Mouse (Mus musculus): Measurements from ENCODE around the gene Bmp2. TPM values are rescaled to one million over a fixed set of nuclear protein-coding genes. Genes with fewer than 3 reads are reported as not detected.

Bmp2 gene
- polyA plus RNA-seq, 2 experiments: 11.0 to 14.9 TPM

DNA sequence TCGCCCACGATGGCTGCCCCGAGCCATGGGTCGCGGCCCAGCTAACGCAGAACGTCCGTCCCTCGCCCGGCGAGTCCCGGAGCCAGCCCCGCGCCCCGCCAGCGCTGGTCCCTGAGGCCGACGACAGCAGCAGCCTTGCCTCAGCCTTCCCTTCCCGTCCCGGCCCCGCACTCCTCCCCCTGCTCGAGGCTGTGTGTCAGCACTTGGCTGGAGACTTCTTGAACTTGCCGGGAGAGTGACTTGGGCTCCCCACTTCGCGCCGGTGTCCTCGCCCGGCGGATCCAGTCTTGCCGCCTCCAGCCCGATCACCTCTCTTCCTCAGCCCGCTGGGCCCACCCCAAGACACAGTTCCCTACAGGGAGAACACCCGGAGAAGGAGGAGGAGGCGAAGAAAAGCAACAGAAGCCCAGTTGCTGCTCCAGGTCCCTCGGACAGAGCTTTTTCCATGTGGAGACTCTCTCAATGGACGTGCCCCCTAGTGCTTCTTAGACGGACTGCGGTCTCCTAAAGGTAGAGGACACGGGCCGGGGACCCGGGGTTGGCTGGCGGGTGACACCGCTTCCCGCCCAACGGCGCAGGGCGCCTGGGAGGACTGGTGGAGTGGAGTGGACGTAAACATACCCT lies 995 bp downstream of the Bmp2 start:
- Histone ChIP-seq H3K4me3 (replicated peaks; ENCODE audit: low read length) (peak overlapping the region; percentile 68), H3K27me3 (ENCODE audit: control insufficient read depth, insufficient read depth, low read length) (no peaks in the 10 kb centered on the region), H3K36me3 (ENCODE audit: control insufficient read depth, insufficient read depth, low read length) (no peaks in the 10 kb centered on the region), H3K9ac (ENCODE audit: low read depth, low read length, severe bottlenecking) (peak overlapping the region; percentile 72), H3K4me2 (replicated peaks; ENCODE audit: low read depth, low read length, severe bottlenecking) (peak overlapping the region; percentile 90), H3K27ac (replicated peaks; ENCODE audit: low read depth, low read length) (peak overlapping the region; percentile 72), H3K4me1 (ENCODE audit: control insufficient read depth, insufficient read depth, low read length) (peaks cover 22% of the 10 kb centered on the region), H3K9me3 (ENCODE audit: control insufficient read depth, low read length) (no peaks in the 10 kb centered on the region)
- no peak for DNase-seq (ENCODE audit: low spot score)
- WGBS: under 1% methylated on average over 38 of the region's 48 CpGs
- no peak for TF ChIP-seq POLR2A (IDR thresholded peaks at IDR 0.05; ENCODE audit: borderline replicate concordance, extremely low read depth, insufficient read depth, insufficient read length)
- ATAC-seq (ENCODE audit: low FRiP score, low read depth): no peak

DNA sequence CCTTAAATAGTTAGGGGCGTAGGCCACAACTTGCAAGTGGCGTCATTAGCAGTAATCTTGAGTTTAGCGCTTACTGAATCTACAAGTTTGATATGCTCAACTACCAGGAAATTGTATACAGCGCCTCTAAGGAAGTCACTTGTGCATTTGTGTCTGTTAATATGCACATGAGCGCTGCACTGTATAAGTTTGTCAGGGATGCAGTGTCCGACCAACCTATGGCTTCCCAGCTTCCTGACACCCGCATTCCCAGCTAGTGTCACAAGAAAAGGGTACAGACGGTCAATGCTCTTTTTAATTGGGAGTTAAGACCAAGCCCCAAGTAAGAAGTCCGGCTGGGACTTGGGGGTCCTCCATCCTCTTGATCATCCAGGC lies 1.9 kb downstream of the Bmp2 start:
- H3K27me3 ChIP-seq (ENCODE audit: control insufficient read depth, insufficient read depth, low read length): no peaks in the 10 kb centered on the region
- peak overlapping the region; percentile 68 for H3K4me3 ChIP-seq (replicated peaks; ENCODE audit: low read length)
- DNase-seq (ENCODE audit: low spot score): no peak
- H3K36me3 ChIP-seq (ENCODE audit: control insufficient read depth, insufficient read depth, low read length): peaks cover 6% of the 10 kb centered on the region
- no peak overlapping the region for H3K27ac ChIP-seq (replicated peaks; ENCODE audit: low read depth, low read length)
- H3K9me3 ChIP-seq (ENCODE audit: control insufficient read depth, low read length): no peaks in the 10 kb centered on the region
- 24% methylated on average over 9 of the region's 9 CpGs for WGBS
- peak overlapping the region; percentile 90 for H3K4me2 ChIP-seq (replicated peaks; ENCODE audit: low read depth, low read length, severe bottlenecking)
- H3K9ac ChIP-seq (ENCODE audit: low read depth, low read length, severe bottlenecking): peak overlapping the region; percentile 72
- no peak for ATAC-seq (ENCODE audit: low FRiP score, low read depth)
- peaks cover 22% of the 10 kb centered on the region for H3K4me1 ChIP-seq (ENCODE audit: control insufficient read depth, insufficient read depth, low read length)
- no peak for TF ChIP-seq POLR2A (IDR thresholded peaks at IDR 0.05; ENCODE audit: borderline replicate concordance, extremely low read depth, insufficient read depth, insufficient read length)

DNA sequence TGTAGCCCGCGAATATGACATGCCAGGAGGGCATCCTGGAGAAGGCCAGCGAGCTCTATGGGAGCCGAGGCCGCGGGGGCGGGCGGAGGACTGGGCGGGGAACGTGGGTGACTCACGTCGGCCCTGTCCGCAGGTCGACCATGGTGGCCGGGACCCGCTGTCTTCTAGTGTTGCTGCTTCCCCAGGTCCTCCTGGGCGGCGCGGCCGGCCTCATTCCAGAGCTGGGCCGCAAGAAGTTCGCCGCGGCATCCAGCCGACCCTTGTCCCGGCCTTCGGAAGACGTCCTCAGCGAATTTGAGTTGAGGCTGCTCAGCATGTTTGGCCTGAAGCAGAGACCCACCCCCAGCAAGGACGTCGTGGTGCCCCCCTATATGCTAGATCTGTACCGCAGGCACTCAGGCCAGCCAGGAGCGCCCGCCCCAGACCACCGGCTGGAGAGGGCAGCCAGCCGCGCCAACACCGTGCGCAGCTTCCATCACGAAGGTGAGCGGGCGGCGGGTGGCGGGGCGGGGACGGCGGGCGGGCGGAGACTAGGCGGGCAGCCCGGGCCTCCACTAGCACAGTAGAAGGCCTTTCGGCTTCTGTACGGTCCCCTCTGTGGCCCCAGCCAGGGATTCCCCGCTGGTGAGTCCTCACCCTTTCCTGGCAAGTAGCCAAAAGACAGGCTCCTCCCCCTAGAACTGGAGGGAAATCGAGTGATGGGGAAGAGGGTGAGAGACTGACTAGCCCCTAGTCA lies 2.5 kb downstream of the Bmp2 start:
- 1% methylated on average over 38 of the region's 55 CpGs for WGBS
- peak overlapping the region; percentile 72 for H3K9ac ChIP-seq (ENCODE audit: low read depth, low read length, severe bottlenecking)
- H3K4me1 ChIP-seq (ENCODE audit: control insufficient read depth, insufficient read depth, low read length): peaks cover 22% of the 10 kb centered on the region
- H3K4me3 ChIP-seq (replicated peaks; ENCODE audit: low read length): peak overlapping the region; percentile 68
- peak; percentile 46 for ATAC-seq (ENCODE audit: low FRiP score, low read depth)
- H3K9me3 ChIP-seq (ENCODE audit: control insufficient read depth, low read length): no peaks in the 10 kb centered on the region
- DNase-seq (ENCODE audit: low spot score): peak; percentile 59
- H3K36me3 ChIP-seq (ENCODE audit: control insufficient read depth, insufficient read depth, low read length): peaks cover 10% of the 10 kb centered on the region
- H3K27me3 ChIP-seq (ENCODE audit: control insufficient read depth, insufficient read depth, low read length): no peaks in the 10 kb centered on the region
- H3K4me2 ChIP-seq (replicated peaks; ENCODE audit: low read depth, low read length, severe bottlenecking): peak overlapping the region; percentile 90
- TF ChIP-seq POLR2A (IDR thresholded peaks at IDR 0.05; ENCODE audit: borderline replicate concordance, extremely low read depth, insufficient read depth, insufficient read length): no peak
- H3K27ac ChIP-seq (replicated peaks; ENCODE audit: low read depth, low read length): no peak overlapping the region; the same call in 1 of the 2 replicates

DNA sequence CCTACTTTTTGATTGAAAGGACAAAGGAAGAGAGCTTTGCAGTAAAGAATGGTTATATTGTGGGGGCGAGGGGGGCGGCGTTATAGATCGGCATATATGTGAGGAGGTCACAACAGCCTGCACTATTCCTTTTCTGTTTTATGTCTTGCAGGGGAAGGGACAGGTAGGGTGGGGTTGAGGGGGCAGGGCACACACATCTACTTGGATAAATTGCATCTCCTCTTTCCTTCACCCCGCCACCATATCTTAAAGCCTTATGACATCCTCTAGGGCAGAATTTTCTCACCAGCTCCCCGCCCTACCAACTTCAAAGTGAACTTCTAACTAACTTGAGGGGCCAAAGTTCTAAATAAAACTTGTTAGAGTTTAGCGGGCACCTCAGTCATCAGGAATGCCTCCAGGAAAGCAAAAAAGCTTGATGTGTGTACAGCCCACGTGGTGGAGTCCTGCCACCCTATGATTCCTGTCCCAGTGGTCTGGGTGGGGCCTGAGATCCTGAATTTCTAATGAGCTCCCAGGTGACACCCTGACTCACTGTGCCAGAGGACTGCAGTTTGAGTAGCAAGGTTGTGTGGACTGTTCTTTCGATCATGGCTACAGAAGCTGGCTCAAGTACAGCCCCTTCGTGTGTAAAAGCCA lies 12.4 kb downstream of the Bmp2 start:
- Histone ChIP-seq H3K9ac (ENCODE audit: low read depth, low read length, severe bottlenecking) (no peak overlapping the region), H3K27ac (replicated peaks; ENCODE audit: low read depth, low read length) (no peak overlapping the region), H3K9me3 (ENCODE audit: control insufficient read depth, low read length) (no peaks in the 10 kb centered on the region), H3K4me1 (ENCODE audit: control insufficient read depth, insufficient read depth, low read length) (peaks cover 35% of the 10 kb centered on the region), H3K36me3 (ENCODE audit: control insufficient read depth, insufficient read depth, low read length) (peaks cover 24% of the 10 kb centered on the region), H3K4me2 (replicated peaks; ENCODE audit: low read depth, low read length, severe bottlenecking) (no peak overlapping the region), H3K27me3 (ENCODE audit: control insufficient read depth, insufficient read depth, low read length) (no peaks in the 10 kb centered on the region), H3K4me3 (replicated peaks; ENCODE audit: low read length) (no peak overlapping the region)
- no peak for TF ChIP-seq POLR2A (IDR thresholded peaks at IDR 0.05; ENCODE audit: borderline replicate concordance, extremely low read depth, insufficient read depth, insufficient read length)
- 54% methylated on average over 10 of the region's 10 CpGs for WGBS
- ATAC-seq (ENCODE audit: low FRiP score, low read depth) (no peak), DNase-seq (ENCODE audit: low spot score) (no peak)

DNA sequence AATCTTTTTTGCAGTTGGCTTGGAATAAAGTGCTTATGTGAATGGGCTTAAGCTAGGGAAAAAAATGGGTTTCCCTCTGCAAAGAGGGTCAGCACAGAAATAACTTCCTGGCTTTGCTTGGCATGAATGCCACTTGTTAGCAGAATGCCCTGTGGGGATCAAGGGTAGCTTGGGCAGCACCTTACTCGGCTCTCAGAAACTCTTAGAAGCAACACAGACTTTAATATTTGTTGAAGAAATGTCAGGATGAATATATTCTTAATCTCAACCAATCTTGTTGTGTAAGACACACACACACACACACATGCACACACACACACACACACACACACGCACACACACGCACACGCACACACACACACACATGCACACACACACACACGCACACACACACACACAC lies 13.5 kb downstream of the Bmp2 start:
- WGBS: 80% methylated on average over 5 of the region's 5 CpGs
- H3K27ac ChIP-seq (replicated peaks; ENCODE audit: low read depth, low read length): no peak overlapping the region

More for the DNA sequence above, 13.5 kb downstream of the Bmp2 start:
- no peak for ATAC-seq (ENCODE audit: low FRiP score, low read depth)
- Histone ChIP-seq H3K4me1 (ENCODE audit: control insufficient read depth, insufficient read depth, low read length) (peaks cover 35% of the 10 kb centered on the region), H3K4me3 (replicated peaks; ENCODE audit: low read length) (no peak overlapping the region), H3K9ac (ENCODE audit: low read depth, low read length, severe bottlenecking) (no peak overlapping the region), H3K36me3 (ENCODE audit: control insufficient read depth, insufficient read depth, low read length) (peaks cover 18% of the 10 kb centered on the region), H3K27me3 (ENCODE audit: control insufficient read depth, insufficient read depth, low read length) (no peaks in the 10 kb centered on the region), H3K9me3 (ENCODE audit: control insufficient read depth, low read length) (no peaks in the 10 kb centered on the region), H3K4me2 (replicated peaks; ENCODE audit: low read depth, low read length, severe bottlenecking) (no peak overlapping the region)
- DNase-seq (ENCODE audit: low spot score): no peak
- TF ChIP-seq POLR2A (IDR thresholded peaks at IDR 0.05; ENCODE audit: borderline replicate concordance, extremely low read depth, insufficient read depth, insufficient read length): no peak

Measured in limb, embryonic 14.5 days (tissue).